Mouse (Mus musculus) left cerebral cortex, adult 11 months (tissue): Measurements from ENCODE around the gene Aldh4a1.

Experiments used
- DNase-seq: peaks from one replicate; pipeline ENCODE4 v3.0.0; 2022; ENCODE audit warnings: low spot score

Gene Aldh4a1

DNA sequence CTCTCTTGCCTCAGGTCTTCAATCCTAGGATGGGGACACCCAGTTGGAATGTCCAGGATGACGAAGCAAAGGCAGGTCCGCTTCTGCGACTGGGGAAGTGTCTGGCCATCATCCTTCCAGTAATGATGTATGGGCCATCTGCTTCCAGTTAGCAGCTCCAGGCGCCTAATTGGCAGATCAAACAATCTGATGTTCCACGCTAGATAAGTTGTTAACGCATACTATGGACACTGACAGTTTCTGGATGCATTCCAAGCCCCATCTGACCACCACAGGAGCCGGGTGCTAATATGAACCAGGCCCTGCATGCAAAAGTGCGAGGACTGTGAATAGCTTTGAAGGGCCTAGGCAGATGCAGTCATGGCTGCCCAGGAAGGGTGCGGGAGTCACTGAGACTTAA is 53.0 kb downstream of the Aldh4a1 start:
- no peak for DNase-seq

DNA sequence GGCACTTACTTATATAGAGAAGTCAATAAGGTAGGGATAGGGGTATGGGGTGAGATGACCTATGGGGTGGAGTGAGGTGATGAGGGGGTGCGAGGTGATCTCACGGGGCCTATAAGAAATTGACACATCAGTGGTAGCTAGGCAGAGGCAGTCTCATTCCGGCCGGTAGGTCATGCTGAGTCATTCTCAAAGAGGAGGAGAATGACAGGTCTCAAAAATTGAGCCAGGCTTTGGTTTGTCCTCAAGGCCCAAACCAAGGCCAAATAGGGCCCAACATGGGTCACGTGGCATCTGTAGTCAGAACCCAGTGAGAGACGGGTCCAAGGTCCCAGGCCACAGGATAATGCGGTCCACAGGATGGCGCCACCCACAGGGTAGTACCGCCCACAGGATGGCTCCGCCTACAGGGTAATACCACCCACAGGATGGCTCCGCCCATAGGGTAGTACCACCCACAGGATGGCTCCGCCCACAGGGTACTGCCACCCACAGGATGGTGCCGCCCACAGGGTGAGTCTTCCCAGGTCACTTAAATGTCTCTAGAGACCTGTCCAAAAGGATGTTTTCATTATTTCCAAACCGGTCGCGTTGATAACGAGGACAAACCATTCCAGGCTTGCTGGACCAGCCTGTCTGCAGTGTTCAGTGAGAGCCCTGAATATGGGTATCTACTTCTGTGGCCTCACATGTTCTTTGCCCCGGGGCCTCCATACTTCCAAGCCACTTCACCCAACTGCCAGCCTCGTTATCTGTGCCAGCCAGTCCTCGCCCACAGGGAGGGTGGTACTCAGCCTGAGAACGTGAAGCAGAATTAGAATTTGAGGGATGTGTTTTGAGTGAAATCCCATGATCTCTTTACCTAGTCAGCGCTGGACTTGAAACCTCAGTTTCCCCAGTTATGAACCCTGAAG is 61.3 kb downstream of the Aldh4a1 start:
- DNase-seq: no peak

DNA sequence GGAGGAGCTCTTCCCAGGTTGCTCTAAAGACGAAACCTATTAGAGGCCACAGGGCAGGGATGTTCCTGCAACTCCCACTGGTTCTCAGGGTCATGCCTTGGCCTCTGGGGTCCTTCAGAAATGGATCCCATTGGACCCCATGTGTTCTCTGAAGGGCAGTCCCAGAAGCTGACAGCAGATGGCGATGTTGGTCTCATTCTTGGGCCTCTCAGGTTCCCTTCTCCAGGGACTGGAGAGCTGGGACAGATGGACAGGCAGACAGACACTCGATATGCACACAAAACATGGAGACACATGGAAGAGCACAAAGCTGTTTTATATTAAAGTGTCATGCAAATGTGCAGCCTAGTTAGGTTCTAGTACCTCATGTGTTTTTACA is 62.0 kb downstream of the Aldh4a1 start:
- DNase-seq: peak; percentile 18

- DNase-seq: no peak
Measured at GRCm38 (mm10) chr4:139688058-139688457, 65.4 kb downstream of the Aldh4a1 start.

DNA sequence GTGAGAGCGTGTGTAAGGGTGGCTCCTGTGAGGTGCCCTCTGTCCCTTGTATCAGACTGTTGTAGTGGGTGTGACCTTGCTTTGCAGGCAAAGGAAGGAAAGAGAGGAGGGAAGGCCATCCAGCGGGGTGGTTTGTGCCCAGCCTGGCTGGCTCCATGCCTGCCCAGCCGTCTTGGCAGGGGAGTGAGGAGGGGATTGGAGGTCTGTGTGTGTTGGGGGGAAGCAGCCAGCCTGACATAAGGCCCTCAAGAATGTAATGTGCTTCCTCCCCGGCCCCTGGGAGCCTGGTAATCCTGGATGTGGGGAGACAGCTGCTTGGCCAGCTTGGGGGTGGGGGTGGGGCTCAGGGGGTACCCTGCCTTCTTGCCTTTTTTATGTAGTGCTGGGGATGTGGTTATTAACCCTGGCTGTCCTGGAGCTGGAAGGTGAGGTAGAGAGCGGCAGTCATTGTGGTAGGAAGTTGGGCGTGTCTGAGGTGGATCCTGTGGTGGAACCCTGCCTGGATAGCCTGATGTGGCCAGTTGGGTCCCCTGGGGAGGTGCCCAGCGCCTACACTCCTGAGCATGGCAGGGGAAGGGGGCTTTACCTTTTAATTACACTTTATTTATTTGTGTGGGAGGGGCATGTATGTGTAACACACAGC is 67.1 kb downstream of the Aldh4a1 start:
- DNase-seq: no peak

DNA sequence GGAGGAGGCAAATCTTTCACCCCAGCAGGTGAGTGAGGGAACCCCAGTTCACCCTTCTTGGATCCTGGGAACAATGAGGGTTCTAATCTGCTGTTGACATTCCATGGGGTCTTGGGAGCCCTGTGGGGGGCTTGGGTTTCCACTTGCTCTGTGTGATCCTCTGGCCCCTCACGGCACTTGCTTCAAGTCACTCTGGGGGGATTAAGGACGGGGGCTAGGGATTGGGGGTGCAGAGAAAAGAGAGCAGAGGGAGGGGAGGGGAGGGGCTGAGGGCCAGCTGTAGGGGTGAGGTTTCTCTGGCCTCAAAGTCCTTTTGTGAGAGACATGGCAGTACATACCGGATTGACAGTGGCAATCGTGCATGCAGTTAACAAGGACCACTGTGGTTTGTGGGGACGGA is 70.6 kb downstream of the Aldh4a1 start:
- no peak for DNase-seq

- DNase-seq: no peak
Measured at GRCm38 (mm10) chr4:139697755-139698154, 75.1 kb downstream of the Aldh4a1 start.

GRCm38 (mm10) chr4:139698602-139699001 is 75.9 kb downstream of the Aldh4a1 start:
- DNase-seq: no peak
